Mouse (Mus musculus) olfactory bulb, adult 2 months (tissue): Measurements from ENCODE around the gene Cetn4.

Experiments
- CTCF ChIP-seq: fragments of 200-500 bp; IDR thresholded peaks from 2 replicates; pipeline ENCODE4 v1.5.1; 2012; ENCODE audit warnings: low read depth, mild to moderate bottlenecking, low read length, moderate library complexity; ENCODE audit not compliant: insufficient read depth
- POLR2A ChIP-seq: fragments of 200-500 bp; IDR thresholded peaks from 2 replicates; pipeline ENCODE4 v1.6.1; 2012; ENCODE audit warnings: mild to moderate bottlenecking, low read depth, low read length, moderate library complexity; ENCODE audit not compliant: insufficient read depth

DNA sequence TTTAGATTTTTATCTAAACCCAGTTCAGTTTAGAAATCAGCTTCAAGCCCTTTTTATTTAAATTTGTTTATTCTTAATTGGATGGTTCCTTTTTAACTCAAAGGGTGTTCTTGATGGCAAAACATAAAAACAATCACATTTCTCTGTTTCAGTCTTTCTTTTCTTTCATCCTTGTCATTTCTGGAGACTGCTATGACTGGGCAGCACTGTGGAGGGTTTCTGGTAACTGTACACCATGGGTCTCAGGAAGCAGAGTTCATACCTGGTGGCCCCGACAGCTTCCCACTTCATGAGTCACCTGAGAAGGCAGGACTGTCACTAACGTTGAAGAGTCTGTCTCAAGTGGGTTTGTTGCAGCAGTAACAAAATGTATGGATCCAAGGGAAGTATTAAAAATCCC is 19.9 kb downstream of the Cetn4 start:
- TF ChIP-seq CTCF (no peak), POLR2A (no peak)
